Mouse (Mus musculus) adrenal gland, adult 18-20 months (tissue): ENCODE data around the gene Top3b. TPM values are rescaled to one million over a fixed set of nuclear protein-coding genes. Genes with fewer than 3 reads are reported as not detected.
"Not testable (repeated sequence)": the region's sequence is repeated elsewhere in the genome, so short reads cannot be mapped to it uniquely, and the experiment has no call there.

ENCODE experiments used
- DNase-seq, 2 experiments: peaks; one replicate each; pipeline ENCODE4 v3.0.0; 2021 to 2022; ENCODE audit warnings: low spot score in 2 of 2
- total RNA-seq, 2 experiments: library from RNA; stranded (reverse); gene quantifications; 1 replicate in 1 of 2; 2 replicates in 1 of 2; pipeline ENCODE4 v1.2.3; 2021

Gene Top3b
- total RNA-seq, 2 experiments from 2014 or later = 55.8 to 61.8 TPM

- peak; percentile 98 for DNase-seq
These were observed 26.0 kb downstream of the Top3b start, which contains the start of gene Ppm1f for GRCm38 (mm10) chr16:16896382-16897055. Ppm1f (plus strand) TSS chr16:16896469.

GRCm38 (mm10) chr16:16897056-16897584 is 26.6 kb downstream of the Top3b start:
- DNase-seq = no peak

- no peak for DNase-seq
These were observed 31.8 kb downstream of the Top3b start for GRCm38 (mm10) chr16:16902329-16902728.

- no peak for DNase-seq
These were observed 32.7 kb downstream of the Top3b start for GRCm38 (mm10) chr16:16903188-16903587.

DNA sequence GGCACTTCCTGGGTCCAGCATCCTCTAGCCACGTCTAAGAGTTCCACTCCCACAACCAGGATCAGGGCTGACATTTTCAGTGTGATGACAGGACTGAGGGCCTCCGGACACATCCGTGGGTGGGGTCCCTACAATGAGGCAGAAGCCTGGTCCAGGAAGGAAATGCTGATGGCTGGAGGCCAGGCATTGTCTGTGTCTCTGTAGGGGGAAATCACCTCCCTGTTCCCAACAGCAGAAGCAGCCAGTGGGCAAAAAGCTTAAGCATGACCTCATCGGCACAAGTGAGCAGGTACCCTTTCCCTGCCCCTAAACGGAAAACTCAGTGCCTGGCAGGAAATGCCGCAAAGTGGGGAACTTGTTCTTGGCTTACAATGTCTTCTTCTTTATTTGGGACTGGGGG is 37.3 kb downstream of the Top3b start:
- peak in 1 of 2 experiments; percentile 46 for DNase-seq

GRCm38 (mm10) chr16:16911641-16912597 is 41.4 kb downstream of the Top3b start:
- peak; percentile 75 to 76 for DNase-seq

DNA sequence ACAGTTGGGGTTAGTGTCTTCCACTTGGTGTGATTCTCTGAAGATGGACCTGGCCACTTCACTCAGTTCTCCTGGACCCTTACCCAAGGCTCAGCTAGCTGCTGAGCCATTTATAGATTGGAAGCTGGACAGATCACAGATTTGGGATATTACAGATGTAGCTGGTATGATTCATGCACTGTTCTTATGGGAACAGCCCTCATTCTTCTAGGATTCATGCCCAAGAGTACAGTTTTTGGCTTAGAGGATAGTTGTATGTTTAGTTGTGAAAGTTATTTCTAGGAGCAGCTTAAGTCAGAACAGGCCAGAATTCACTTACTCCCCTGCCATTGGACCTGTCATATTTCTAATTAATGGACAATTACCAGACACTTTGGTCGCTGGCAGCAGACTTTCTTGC is 42.9 kb downstream of the Top3b start:
- DNase-seq = no peak

DNA sequence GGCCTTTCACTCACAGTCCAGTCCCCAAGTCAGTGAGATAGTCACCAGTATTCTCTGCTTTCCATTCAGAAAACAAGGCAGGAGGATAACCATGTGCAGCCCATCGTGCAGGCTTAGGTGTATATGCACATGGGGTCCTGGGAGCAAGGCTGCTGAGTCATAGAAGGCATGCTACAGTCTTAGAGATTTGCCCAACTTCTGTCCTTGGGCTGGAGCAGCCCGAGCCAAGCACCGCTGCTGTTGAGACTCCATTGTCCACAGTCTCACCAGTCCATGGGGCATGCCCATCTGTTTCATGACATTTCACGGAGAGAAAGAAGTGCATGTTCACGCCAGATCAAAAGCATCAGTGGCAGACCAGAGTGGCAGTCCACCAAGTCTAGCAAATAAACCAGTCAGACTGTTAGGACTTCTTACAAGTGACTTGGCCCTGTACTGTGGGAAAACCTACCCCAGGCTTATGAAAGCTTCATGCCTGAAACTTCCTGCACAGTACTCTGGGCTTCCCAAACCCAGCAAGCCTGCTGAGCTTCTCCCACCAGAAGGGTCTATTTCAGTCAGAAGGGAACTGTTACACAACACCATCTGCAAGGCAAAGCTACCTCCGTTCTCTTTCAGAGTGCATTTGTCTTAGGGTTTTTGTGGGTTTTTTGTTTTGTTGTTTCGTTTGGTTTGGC is 48.0 kb downstream of the Top3b start:
- peak in 1 of 2 experiments; percentile 24 for DNase-seq

GRCm38 (mm10) chr16:16921021-16921435 is 50.5 kb downstream of the Top3b start:
- peak in 1 of 2 experiments; percentile 36 for DNase-seq

DNA sequence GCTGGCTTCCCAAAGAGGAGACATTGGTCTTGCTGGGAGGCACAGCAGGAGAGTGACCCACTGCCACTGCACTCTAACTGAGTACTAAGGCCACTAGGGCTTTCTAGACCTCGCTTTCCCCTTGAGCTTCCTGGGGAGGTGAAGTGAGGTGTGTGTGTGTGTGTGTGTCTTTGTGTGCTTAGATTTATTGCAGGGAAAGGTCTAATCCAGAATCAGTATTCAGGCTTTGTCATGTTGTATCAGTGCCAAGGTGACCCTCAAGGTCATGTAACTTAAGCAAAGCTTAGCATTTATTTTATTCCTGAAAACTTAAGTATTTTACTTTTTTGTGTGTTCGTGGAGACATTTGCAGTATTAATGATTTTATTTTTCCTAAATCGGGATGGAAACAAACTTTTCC is 53.9 kb downstream of the Top3b start:
- no peak for DNase-seq

GRCm38 (mm10) chr16:16926536-16926935 is 56.0 kb downstream of the Top3b start:
- no peak for DNase-seq

GRCm38 (mm10) chr16:16928908-16929307 is 58.4 kb downstream of the Top3b start:
- not testable (repeated sequence) for DNase-seq

- no peak for DNase-seq
These were observed 59.8 kb downstream of the Top3b start for GRCm38 (mm10) chr16:16930326-16930725.

GRCm38 (mm10) chr16:16930810-16931296 is 60.3 kb downstream of the Top3b start:
- peak in 1 of 2 experiments; percentile 1 for DNase-seq

DNA sequence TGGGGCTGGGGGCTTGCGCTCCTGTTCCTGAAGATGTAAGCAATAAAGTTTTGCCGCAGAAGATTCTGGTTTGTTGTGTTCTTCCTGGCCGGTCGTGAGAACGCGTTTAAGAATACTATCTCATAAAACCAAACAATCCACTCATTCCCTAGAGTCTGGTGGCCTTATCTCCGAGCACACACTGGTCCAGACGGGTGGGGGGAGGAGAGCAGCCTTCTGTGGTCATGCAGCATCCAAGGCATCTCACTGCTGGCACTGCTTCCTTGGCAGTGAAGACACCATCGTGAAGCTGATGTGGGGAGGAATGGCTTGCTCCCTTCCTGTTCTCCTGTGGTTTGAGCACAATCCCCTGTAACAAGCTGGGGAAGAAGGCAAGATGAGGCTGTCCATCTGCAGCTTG is 69.0 kb downstream of the Top3b start:
- DNase-seq = no peak

DNA sequence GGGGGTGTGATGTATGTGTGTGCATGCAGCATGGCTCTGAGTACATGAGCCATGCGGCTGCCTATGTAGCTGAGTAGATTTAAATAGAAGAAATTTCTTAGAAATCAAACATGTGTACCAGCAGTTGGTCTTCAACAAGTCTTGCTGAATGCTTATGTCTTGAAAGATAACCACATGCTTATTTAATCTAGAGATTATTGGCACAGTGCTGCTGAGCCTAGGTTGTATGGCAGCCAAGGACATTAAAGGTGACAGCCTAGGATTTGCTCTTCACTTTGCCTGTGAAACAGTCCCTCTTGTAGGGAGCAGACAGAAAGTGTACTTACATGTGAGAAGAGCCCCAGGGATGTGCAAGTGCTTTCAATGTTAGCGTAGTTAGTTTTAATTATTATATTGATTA is 70.5 kb downstream of the Top3b start:
- DNase-seq = no peak

Other genes starting within 250 kb of the Top3b start
- gene Olfr19, start 194.3 kb upstream of the Top3b start, total RNA-seq = not detected
- under 1 TPM in 1 of 2 experiments, not detected in 1; 0.36 TPM for gene Spag6l, start 41.3 kb upstream of the Top3b start, total RNA-seq
- gene Igll1, start 6.8 kb upstream of the Top3b start, total RNA-seq = not detected
- 1 to 10 TPM in 1 of 2 experiments, not detected in 1; 1.1 TPM for gene Vpreb1, start 107 bp downstream of the Top3b start, total RNA-seq
- 10 to 100 TPM; 29.5 to 36.6 TPM for gene Ppm1f, start 25.7 kb downstream of the Top3b start, total RNA-seq
- 100 to 1,000 TPM; 157 to 186 TPM for gene Mapk1, start 112.6 kb downstream of the Top3b start, total RNA-seq
- gene Ypel1, start 199.0 kb downstream of the Top3b start, total RNA-seq = 1 to 10 TPM; 2.8 to 6.6 TPM
- 10 to 100 TPM; 71.7 to 90.4 TPM for gene Ppil2, start 240.5 kb downstream of the Top3b start, total RNA-seq